Mouse (Mus musculus) hindbrain, embryonic 15.5 days (tissue): Measurements from ENCODE around the gene Dazap2. TPM values are rescaled to one million over a fixed set of nuclear protein-coding genes. Genes with fewer than 3 reads are reported as not detected.

Source experiments
- ATAC-seq: fragments of 200-750 bp; cut with Nextera tagmentation; 2 replicates; pipeline ENCODE4 v1.8.0; 2017; ENCODE audit warnings: low read depth, moderate number of reproducible peaks, moderate TSS enrichment; ENCODE audit not compliant: low FRiP score
- H3K27ac ChIP-seq: fragments of 300-500 bp; sonication (generic); replicated peaks from 2 replicates; pipeline ENCODE4 v1.5.1; 2015; ENCODE audit warnings: mild to moderate bottlenecking, inconsistent platforms
- H3K27me3 ChIP-seq: fragments of 300-500 bp; sonication (generic); 2 replicates; pipeline ENCODE4 v1.6.1; 2015; ENCODE audit warnings: control low read depth, inconsistent platforms
- H3K36me3 ChIP-seq: fragments of 300-500 bp; sonication (generic); 2 replicates; pipeline ENCODE4 v1.6.1; 2015; ENCODE audit warnings: control low read depth, inconsistent platforms
- H3K4me1 ChIP-seq: fragments of 300-500 bp; sonication (generic); replicated peaks from 2 replicates; pipeline ENCODE4 v1.6.1; 2015; ENCODE audit warnings: control low read depth, inconsistent platforms
- H3K4me2 ChIP-seq: fragments of 300-500 bp; sonication (generic); 2 replicates; pipeline ENCODE4 v1.6.1; 2015; ENCODE audit warnings: moderate library complexity, mild to moderate bottlenecking, inconsistent platforms
- H3K4me3 ChIP-seq: fragments of 300-500 bp; sonication (generic); 2 replicates; pipeline ENCODE4 v1.5.1; 2015; ENCODE audit warnings: mild to moderate bottlenecking, inconsistent platforms
- H3K9ac ChIP-seq: fragments of 300-500 bp; sonication (generic); 2 replicates; pipeline ENCODE4 v1.6.1; 2015; ENCODE audit warnings: inconsistent platforms
- H3K9me3 ChIP-seq: fragments of 300-500 bp; sonication (generic); 2 replicates; pipeline ENCODE4 v1.6.1; 2016; ENCODE audit warnings: control low read depth, inconsistent platforms
- WGBS: fragments of 180-500 bp; shearing (Covaris S2); methylation state at CpG from one replicate; pipeline ENCODE4 v1.1.7; 2015; 5-methylcytosine and 5-hydroxymethylcytosine counted together
- microRNA-seq: library from miRNA; unstranded; fragments of <30 nt; microRNA quantifications from one replicate; pipeline ENCODE4, GENCODE M21; 2016
- polyA plus RNA-seq: library from polyadenylated mRNA; unstranded; fragments of >200 nt; fragmentation: Nextera tagmentation; extraction: Ambion mirVana; gene quantifications from 2 replicates; pipeline ENCODE4 v1.2.1, GENCODE M21; 2015

The Dazap2 gene
- polyA plus RNA-seq, 1 experiment from 2014 or later: 130 TPM

- no peak overlapping the region for H3K4me3 ChIP-seq
- H3K36me3 ChIP-seq: no peaks in the 10 kb centered on the region
- no peak for ATAC-seq
- H3K27ac ChIP-seq: no peak overlapping the region
- H3K4me1 ChIP-seq: peaks cover 12% of the 10 kb centered on the region
- no peaks in the 10 kb centered on the region for H3K27me3 ChIP-seq
- no peaks in the 10 kb centered on the region for H3K9me3 ChIP-seq
- H3K9ac ChIP-seq: no peak overlapping the region
- H3K4me2 ChIP-seq: no peak overlapping the region
- 68% methylated on average over 6 of the region's 6 CpGs for WGBS
Measured at GRCm38 (mm10) chr15:100667420-100667819, 52.3 kb downstream of the Dazap2 start.

- H3K9ac ChIP-seq: no peak overlapping the region
- no peak for ATAC-seq
- 84% methylated on average over 5 of the region's 5 CpGs for WGBS
Measured at GRCm38 (mm10) chr15:100667871-100668545, 52.9 kb downstream of the Dazap2 start.

GRCm38 (mm10) chr15:100669337-100669736, 54.2 kb downstream of the Dazap2 start, which contains the start of gene Bin2:
Gene Bin2, minus strand, starts transcription at chr15:100669553.
- H3K27ac ChIP-seq: no peak within 1 kb of the TSS
- H3K9me3 ChIP-seq: no peaks in the 10 kb centered on the region
- no peak within 1 kb of the TSS for H3K9ac ChIP-seq
- 94% methylated on average over 20 of the region's 20 CpGs for WGBS
- no peaks in the 10 kb centered on the region for H3K36me3 ChIP-seq
- H3K27me3 ChIP-seq: no peaks in the 10 kb centered on the region
- H3K4me2 ChIP-seq: no peak within 1 kb of the TSS
- no peak within 1 kb of the TSS for H3K4me3 ChIP-seq
- peaks cover 12% of the 10 kb centered on the region for H3K4me1 ChIP-seq
- no peak for ATAC-seq

More at GRCm38 (mm10) chr15:100667871-100668545, 52.9 kb downstream of the Dazap2 start:
- Histone ChIP-seq H3K9me3 (no peaks in the 10 kb centered on the region), H3K27ac (no peak overlapping the region), H3K27me3 (no peaks in the 10 kb centered on the region), H3K4me2 (no peak overlapping the region), H3K4me1 (peaks cover 12% of the 10 kb centered on the region), H3K36me3 (no peaks in the 10 kb centered on the region), H3K4me3 (no peak overlapping the region)

GRCm38 (mm10) chr15:100670004-100670403, 54.9 kb downstream of the Dazap2 start:
- 71% methylated on average over 8 of the region's 8 CpGs for WGBS
- Histone ChIP-seq H3K27ac (no peak overlapping the region), H3K27me3 (no peaks in the 10 kb centered on the region), H3K9me3 (no peaks in the 10 kb centered on the region), H3K4me1 (peaks cover 12% of the 10 kb centered on the region), H3K4me2 (no peak overlapping the region), H3K4me3 (no peak overlapping the region), H3K36me3 (no peaks in the 10 kb centered on the region), H3K9ac (no peak overlapping the region)
- ATAC-seq: no peak

Small RNA genes within 50 kb of the gene (microRNA-seq; reads per million reads assigned to microRNA genes)
- gene Mir6961: not detected

Other genes with a start within 250 kb of the Dazap2 start
- gene Gm5475, start 193.2 kb upstream of the Dazap2 start, polyA plus RNA-seq: 0.18 and 0.19 TPM in 2 replicates
- gene Slc11a2, start 190.3 kb upstream of the Dazap2 start, polyA plus RNA-seq: 19.9 and 27.6 TPM in 2 replicates
- 55.5 and 56.7 TPM in 2 replicates for gene Letmd1, start 146.3 kb upstream of the Dazap2 start, polyA plus RNA-seq
- gene Csrnp2, start 119.9 kb upstream of the Dazap2 start, polyA plus RNA-seq: 43.5 and 46.5 TPM in 2 replicates
- gene Tfcp2, start 63.3 kb upstream of the Dazap2 start, polyA plus RNA-seq: 34.2 and 35.9 TPM in 2 replicates
- 35.0 and 38.1 TPM in 2 replicates for gene Pou6f1, start 15.4 kb upstream of the Dazap2 start, polyA plus RNA-seq
- 4.0 and 5.0 TPM in 2 replicates for gene Smagp, start 21.6 kb downstream of the Dazap2 start, polyA plus RNA-seq
- 1.6 and 2.2 TPM in 2 replicates for gene Bin2, start 54.2 kb downstream of the Dazap2 start, polyA plus RNA-seq
- 1.2 and 1.3 TPM in 2 replicates for gene Cela1, start 72.6 kb downstream of the Dazap2 start, polyA plus RNA-seq
- gene Galnt6, start 114.0 kb downstream of the Dazap2 start, polyA plus RNA-seq: 0.14 and 0.25 TPM in 2 replicates
- gene Slc4a8, start 146.4 kb downstream of the Dazap2 start, polyA plus RNA-seq: 26.7 and 27.1 TPM in 2 replicates